Mouse (Mus musculus): ENCODE measurements at regions not wholly inside any gene's neighbourhood (a gene's known extent, or its start where the extent isn't known, plus 50 kb on each side); places are given as distances from the start of the nearest gene placed in this dataset.
A peak's percentile ranks its signal among the peaks of the same experiment; 100 is the strongest.

GRCm38 (mm10) chr9:63850316-63850693, 92.5 kb upstream of the Smad3 start:
- DNase-seq (ENCODE audit: low spot score) = no peak

- DNase-seq (ENCODE audit: low spot score) = no peak
Measured at GRCm38 (mm10) chr9:63849564-63850315, 91.9 kb upstream of the Smad3 start.

DNA sequence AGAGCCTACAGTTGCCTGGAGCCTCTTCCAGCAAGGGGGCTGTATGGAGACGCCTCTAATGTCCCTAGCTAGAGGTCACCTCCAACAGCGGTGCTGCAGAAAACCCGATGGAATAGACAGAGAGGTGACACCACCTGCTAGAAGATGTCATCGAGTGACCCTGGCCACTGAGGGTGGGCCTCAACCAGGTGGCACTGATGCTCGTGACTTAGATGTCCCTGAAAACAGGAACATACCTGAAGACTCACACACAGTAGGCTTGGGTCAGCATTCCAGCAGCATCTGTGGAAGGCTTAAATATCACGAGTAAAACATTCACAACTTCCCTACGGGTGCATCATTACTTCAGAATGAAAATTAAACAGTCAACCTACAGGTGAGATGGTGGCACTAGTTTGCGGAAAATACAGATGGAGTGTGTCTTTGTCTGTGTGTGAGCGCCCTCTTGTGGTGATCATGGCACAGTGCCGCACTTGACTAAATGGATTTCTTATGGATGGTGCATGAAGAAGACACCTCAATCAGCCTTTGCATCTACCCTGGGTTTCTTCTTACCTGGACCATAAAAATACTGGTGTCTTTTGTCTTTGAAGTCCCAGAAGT, 86.2 kb upstream of the Smad3 start:
- DNase-seq (ENCODE audit: low spot score) = peak; percentile 78

DNA sequence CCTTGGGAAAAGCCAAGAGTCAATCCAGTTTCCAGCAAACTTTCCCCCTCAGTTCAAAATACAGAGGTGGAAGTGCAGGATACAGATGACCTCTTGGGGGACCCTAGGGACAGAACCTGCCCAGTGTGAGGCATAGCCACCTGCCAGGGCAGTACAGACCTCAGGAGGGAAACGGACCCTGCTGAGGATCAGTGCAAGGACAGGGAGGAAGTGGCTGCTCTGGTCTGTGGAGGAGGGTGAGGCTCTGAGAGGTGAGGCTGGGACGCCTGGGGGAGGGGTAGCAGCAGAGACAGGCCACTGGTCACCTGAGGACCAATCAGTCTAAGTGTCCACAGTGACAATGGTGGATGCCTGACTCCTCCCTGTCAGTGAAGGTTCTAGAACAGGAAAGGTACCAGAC, 85.6 kb upstream of the Smad3 start:
- no peak for DNase-seq (ENCODE audit: low spot score)

GRCm38 (mm10) chr9:63841102-63841501, 83.3 kb upstream of the Smad3 start:
- DNase-seq (ENCODE audit: low spot score) = no peak

- peak; percentile 18 for DNase-seq (ENCODE audit: low spot score)
Measured at GRCm38 (mm10) chr9:63838996-63839772, 81.4 kb upstream of the Smad3 start.

- DNase-seq (ENCODE audit: low spot score) = no peak
Measured at GRCm38 (mm10) chr9:63837552-63837951, 79.8 kb upstream of the Smad3 start.

- DNase-seq (ENCODE audit: low spot score) = no peak
Measured at GRCm38 (mm10) chr9:63836565-63837284, 78.9 kb upstream of the Smad3 start.

DNA sequence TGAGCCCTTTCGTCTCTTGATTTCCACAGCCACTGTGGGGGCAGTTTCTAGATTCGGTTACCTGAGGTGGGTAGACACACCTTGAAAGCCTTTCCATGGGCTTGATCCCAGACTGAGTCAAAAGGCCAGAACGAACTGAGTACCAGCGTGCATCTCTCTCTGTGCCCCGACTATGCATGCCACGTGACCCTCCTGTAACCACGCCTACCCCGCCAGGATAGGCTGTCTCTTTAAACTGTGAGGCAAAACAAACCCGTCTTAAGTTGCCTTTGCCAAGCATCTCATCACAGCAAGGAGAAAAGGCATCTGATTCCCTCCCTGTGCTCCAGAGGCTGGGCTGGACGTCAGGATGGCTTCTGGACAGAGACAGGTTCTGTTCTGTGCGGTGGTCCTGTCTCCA, 78.2 kb upstream of the Smad3 start:
- DNase-seq (ENCODE audit: low spot score) = no peak

DNA sequence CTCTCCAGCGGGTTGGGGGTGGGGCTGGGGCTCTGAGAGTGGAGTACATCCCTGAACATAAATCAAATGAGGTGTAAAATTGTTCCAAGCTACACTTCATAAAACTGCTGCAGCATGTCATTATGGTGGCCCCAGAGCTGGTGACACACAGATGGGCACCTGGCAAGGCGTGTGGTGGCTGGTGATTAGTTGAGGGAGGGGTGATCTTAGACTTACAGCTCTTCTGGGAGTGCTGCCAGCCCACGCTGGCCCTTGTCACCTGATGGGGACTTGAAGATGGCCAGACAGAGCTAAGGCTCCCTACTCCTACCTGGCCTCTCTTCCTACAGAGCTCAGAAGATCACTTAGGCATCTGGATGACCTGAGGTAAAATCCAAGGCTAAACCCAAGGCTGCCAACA, 76.6 kb upstream of the Smad3 start:
- DNase-seq (ENCODE audit: low spot score) = peak; percentile 16

- DNase-seq (ENCODE audit: low spot score) = no peak
Measured at GRCm38 (mm10) chr9:63818163-63818562, 60.4 kb upstream of the Smad3 start.

DNA sequence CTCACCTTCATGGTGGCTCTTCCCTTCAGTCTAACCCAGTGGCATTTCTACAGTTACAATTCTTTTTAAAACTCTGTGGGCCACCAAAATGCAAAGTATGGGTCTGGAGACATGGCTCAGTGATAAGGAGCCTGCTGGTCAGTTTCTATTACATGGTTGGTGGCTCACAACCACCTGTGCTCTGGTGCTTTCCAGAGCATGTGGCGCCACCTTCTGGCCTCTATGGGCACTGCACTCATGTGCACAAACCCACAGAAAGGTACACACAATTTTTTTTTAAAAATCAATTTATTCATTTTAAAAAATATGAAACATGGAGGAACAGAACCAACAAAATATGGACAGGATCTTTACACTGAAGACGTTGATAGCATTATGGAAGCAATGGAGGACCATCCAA, 58.7 kb upstream of the Smad3 start:
- DNase-seq (ENCODE audit: low spot score) = no peak

GRCm38 (mm10) chr9:63809901-63810587, 52.2 kb upstream of the Smad3 start:
- DNase-seq (ENCODE audit: low spot score) = no peak

All from MN1 (cell line).